Mouse (Mus musculus) bone marrow macrophage, adult 2 months (primary cell): ENCODE results near the gene Siae.

Source experiments
- CTCF ChIP-seq: IDR thresholded peaks from 2 replicates; pipeline ENCODE4 v1.5.1; 2012; ENCODE audit warnings: low read depth, mild to moderate bottlenecking, low read length, moderate library complexity
- POLR2A ChIP-seq: IDR thresholded peaks from 2 replicates; pipeline ENCODE4 v1.6.1; 2012; ENCODE audit warnings: mild to moderate bottlenecking, low read depth, low read length, borderline replicate concordance

GRCm38 (mm10) chr9:37621290-37621689 lies 65.8 kb downstream of the Siae start:
- no peak for TF ChIP-seq CTCF
- TF ChIP-seq POLR2A: no peak
